Mouse (Mus musculus) ovary, postnatal 14 days (tissue): ENCODE data around the gene Serinc3.

Source experiments
- DNase-seq: peaks from one replicate; pipeline ENCODE4 v3.0.0; 2022; ENCODE audit warnings: low spot score

The Serinc3 gene

DNA sequence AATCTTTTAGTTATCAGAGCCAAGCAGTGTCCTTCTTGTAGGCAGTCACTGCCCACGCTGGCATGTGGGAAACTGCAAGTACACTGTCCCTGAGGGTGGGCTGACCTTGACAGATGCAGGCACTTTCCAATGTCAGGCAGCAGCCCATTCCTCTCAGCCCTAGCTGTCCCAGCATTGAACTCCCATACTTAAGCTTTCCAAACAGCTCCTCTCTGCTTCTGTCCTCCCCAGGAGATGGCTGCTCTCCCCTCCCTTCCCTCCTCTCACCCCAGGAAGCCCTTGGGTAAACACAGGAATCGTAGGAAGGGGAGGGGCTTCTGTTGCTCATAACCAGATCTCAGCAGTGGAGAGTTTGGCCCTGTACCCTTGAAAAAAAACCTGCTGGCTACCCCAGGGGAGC is 49.8 kb downstream of the Serinc3 start:
- no peak for DNase-seq

DNA sequence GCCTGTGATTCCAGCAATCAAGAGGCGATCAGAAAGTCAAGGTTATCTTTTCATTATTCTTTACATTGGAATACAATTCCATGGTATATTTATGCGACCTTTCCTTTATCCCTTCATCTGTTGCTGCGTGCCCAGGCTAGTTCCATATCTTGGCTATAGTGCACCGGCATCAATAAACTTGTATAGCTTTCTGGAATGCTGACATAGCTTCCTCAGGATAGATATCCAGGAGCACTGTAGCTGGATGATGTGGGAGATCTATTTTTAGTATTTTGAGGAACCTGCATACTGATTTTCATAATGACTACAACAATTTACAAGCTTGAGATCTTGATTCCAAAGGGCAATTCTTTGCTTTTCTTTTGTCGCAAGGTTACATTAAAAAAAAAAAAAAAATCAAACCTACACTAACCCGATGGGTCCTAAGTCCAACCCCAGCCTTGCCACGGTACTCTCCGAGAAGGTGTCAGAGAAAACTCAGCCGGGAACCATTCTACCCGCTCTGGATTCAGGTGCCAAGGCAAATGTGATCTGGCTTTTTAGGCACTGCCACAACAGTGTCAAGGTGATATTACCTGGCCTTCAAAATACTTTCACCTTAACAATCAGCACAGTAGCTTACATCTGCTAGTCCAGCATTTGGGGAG is 51.2 kb downstream of the Serinc3 start:
- no peak for DNase-seq

DNA sequence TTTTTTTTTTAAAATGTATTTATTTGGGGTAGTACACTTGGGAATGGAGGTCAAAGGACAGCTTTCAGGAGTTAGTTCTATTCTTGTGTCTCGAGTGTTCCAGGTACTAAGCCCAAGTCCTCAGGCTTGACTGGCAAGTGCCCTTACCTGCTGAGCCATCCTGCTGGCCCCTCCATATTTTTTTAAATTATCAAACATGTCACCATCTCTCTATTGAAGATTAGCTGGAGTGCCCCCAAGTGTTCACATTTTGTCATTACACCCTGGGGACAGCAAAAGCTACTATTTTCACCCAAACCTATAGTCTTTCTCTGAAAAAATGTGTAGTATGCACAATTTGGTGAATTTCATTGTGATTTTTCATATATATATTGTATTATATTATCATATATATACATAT is 52.8 kb downstream of the Serinc3 start:
- no peak for DNase-seq

DNA sequence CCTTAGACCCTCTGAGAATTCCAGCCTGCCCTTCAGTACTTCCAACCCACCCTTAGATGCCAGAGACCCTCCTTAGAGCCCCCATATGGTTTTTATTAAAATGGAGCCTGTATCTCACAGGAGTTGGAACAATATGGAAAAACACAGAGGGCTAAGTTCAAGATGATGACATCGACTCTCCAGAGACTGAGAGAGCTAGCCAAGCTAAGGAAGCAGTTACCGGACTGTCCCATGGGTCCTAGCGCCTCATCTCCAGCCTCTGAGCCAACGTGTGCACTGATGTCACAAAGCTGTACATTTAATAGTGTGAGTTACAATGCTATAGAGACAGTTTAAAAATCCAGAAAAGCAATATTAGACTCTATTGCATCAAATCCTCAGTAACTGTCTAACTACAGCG is 53.9 kb downstream of the Serinc3 start:
- DNase-seq = no peak

DNA sequence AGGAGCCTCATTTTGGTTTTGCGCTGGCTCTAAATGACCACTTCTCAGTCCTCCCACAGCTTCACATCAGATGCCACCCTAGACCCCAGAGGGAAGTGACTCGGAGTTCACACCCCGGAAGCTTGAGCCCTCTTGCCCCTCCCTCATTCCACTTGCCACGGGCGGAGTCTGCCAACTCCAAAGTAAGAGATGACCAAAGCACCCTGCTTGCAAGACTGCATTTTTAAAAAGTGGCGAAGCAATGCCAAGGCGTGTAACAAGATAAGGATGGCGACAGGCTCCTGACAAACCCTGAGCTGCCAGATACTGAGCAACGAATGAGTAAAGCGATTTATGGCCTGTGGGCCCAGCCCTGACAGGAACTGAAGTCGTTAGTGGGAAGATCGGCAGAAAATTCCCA is 54.7 kb downstream of the Serinc3 start:
- DNase-seq = no peak

DNA sequence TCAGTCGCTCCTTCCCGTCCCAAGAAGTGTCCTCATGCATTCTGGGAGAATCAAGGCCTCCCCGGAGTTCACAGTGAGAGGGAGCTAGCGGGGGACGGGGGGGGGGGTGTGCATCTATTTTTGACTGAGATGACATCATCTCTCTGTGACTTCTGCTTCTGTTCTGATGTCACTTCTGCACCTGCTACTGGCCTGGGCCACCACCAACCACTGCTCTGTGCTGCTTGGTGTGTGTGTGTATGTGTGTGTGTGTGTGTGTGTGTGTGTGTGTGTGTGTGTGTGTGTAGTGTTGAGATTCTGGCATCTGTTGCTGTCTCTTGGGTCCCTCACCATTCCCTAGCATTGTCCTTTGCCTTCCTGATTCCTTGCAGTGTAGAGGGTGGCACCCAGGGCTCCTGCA is 57.4 kb downstream of the Serinc3 start:
- DNase-seq = no peak

DNA sequence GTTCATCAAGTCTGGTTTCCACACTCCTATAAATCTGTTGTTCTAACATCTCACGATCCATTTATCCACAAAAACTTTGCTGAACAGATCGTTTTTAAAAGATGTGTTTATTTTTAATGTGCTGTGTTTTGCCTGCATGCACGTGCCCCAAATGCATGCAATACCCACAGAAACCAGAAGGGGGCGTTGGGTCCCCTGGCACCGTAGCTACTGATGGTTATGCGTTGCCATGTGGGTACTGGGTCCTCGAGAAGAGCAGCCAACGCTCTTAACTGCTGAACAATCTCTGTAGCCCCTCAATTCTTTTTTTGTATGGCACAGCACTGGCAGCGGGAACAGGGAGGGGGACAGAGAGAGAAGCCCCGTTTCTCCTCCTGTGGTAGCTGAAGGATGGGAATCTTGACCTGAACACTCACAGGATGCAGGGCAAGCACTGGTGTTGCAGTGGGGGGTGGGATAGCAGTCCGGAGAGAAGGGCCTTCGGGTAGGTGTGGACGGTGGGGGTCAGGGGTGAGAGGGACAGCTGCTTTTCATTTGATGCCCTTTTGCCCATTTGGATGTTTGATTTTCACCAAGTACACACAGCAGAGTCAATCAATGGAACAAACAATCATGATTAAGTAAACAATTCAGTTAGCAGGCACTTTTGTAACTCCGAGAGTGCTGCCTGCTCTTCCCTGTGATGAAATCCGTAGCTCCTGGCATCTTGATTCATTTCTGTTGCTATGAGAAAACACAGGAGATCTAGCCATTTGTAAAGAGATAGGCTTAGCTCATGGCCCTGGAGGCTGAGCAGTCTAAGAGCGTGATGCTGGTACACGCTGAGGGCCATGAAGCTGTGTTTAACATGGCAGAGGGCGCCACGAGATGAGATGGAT is 58.3 kb downstream of the Serinc3 start:
- no peak for DNase-seq

DNA sequence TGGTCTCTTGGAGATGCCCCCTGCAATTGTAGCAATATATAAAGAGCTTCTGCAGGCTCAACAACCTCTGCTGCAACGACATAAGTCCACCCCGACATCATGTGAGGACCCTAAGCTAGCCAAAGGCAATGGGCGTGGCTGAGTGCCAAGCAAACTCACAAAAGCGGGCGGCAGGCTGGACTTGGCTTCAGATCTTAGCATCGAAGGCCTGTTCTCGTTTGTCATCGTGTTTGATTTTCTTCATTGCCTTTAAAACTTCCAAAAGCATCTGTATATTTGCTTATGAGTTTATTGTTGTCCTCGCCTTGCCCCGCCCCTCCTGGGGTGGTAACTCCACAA is 60.9 kb downstream of the Serinc3 start:
- DNase-seq = no peak

DNA sequence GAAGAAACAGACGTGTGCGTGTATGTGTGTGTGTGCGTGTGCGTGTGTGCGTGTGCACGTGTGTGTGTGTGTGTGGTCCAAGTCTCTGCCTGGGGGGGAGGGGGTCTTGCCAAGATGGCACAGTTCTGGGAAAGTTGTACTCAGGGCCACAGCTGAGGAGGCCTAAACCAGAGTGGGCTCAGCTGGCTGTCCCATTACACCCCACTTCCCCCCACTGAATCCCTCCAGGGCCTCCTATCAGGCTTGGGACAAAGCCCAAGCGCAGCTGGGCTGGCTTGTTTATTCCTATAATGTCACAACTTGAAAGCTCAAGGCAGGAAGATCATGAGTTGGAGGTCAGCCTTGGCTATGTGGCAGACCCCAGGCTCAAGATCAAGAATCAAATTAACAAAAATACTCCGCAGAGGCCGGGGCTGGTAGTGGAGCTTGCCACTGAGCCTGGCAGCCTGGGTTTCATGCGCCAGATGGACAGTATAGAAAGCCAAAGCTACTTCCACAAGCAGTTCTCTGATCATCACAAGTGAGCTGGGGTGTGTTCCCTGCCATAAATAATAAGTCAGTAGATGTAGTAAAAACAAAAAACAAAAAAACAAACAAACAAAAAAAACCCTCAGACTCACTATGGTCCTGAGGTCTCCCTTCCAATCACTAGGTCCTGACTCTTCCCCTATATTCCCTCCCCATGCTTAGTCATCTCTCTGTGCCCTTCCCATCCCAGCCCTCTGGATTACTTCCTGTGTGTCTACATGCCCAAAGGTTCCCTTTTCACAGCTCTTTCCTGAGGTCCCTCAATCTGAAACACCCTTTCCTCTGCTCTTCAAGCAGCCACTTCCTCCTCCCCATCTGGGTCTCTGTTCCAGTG is 61.5 kb downstream of the Serinc3 start:
- no peak for DNase-seq

DNA sequence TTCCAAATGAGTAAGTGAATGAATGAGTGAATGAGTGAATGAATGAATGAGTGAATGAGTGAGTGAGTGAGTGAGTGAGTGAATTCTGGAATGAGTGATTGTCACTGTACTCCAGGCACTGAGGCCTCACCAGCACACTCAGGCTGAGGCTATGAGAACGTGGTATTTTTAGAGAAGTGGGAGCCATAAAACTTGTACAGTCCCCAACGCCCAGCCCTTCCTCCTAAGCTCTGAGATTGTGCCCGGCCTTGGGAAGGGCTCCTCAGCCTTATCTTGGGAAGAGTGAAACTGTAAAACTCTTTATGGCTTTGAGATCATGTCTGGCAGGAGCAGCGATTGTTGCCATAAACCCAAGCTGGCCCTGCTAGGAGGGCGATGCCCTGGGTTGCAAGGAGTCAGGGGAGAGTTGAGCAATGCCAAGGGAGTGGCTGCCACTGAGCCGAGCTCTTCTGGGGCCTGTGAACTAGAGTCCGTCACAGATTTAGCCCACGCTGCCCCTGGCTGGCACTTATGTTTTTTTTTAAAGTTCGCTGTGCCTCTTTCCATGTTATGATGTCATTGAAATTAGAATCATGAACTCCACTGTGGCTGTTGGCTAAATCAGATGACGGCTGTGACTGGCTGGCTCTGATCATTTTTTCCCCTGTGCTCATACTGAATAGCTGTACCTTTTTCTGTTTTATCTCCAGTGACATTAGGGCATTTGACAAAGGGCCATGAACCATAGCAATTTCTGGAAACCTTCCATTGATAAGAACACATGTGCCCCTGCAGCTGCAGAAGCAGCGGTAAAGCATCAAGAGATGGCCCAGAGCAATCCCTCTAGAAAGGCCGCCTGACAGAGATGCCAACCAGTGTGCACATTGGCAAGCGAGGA is 64.6 kb downstream of the Serinc3 start:
- DNase-seq = no peak

DNA sequence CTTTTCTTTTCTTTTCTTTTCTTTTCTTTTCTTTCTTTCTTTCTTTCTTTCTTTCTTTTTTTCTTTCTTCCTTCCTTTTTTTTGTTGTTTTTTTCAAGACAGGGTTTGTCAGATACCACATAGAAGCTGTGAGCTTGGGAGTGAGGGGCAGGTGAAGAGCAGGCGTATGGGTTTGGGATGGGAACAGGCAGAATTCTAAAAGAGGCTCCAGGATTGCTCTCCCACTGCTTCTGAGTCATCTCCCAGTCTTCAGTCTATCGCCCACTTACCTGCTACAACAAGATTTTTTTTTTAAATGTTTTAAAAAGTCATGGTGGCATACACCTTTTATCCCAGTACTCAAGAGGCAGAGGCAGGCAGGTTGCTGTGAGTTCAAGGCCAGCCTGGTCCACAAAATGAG is 66.9 kb downstream of the Serinc3 start:
- no peak for DNase-seq

DNA sequence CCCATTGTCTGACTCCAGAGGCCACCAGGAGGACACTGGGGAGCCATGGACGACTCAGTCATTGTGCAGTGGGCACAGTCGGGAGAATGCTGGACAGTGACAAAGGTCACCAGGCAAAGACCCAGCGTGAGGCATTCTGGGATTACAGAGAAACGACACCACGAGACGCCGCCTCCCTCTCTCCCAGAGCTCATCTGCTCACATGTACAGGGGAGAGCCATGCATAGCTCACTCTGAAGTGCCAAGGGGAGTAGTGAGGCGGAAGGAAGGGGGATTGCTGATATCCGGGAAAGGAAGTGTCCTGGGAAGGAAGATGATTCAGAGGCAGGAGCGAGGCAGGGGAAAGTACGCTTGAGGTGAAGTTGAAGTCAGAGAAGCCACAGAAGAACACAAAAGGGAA is 69.7 kb downstream of the Serinc3 start:
- no peak for DNase-seq

DNA sequence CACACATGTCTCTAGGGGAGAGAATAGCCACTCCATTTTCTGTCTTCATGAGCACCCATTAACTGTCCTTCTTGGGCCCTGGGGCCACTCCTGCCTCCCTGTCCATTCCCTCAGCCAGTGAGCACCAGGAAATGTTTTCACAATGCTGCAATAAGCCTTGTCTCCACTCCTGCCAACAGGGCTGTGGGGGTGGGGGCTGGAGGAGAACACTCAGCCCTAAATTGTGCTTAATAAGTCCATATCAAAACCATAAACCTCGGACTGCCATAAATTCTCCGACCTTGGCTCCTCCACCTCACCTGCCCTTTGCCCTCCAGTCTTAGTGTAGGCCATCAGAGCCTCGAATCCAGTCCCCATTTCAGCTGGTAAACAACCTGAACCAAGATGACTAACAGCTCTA is 70.6 kb downstream of the Serinc3 start:
- DNase-seq = no peak
